Mouse (Mus musculus) kidney, postnatal 0 days (tissue): ENCODE data around the gene Rab31. TPM values are rescaled to one million over a fixed set of nuclear protein-coding genes. Genes with fewer than 3 reads are reported as not detected.
A peak's percentile ranks its signal among the peaks of the same experiment; 100 is the strongest.

Experiments used
- ATAC-seq: fragments of 200-750 bp; cut with Nextera tagmentation; replicated peaks from 2 replicates; pipeline ENCODE4 v1.8.0; 2017; ENCODE audit warnings: low read depth, moderate number of reproducible peaks, moderate TSS enrichment, moderate library complexity; ENCODE audit not compliant: low FRiP score
- DNase-seq: peaks from one replicate; pipeline ENCODE4 v3.0.0-alpha.2; 2016; ENCODE audit warnings: low spot score
- H3K27ac ChIP-seq: fragments of 300-500 bp; sonication (generic); 2 replicates; pipeline ENCODE4 v1.5.1; 2014; ENCODE audit warnings: mild to moderate bottlenecking
- H3K27me3 ChIP-seq: fragments of 300-500 bp; sonication (generic); 2 replicates; pipeline ENCODE4 v1.6.1; 2014; ENCODE audit warnings: low read length, mixed read lengths; ENCODE audit not compliant: insufficient read depth
- H3K36me3 ChIP-seq: fragments of 300-500 bp; sonication (generic); 2 replicates; pipeline ENCODE4 v1.6.1; 2014; ENCODE audit warnings: low read length, mixed read lengths; ENCODE audit not compliant: insufficient read depth
- H3K4me1 ChIP-seq: fragments of 300-500 bp; sonication (generic); replicated peaks from 2 replicates; pipeline ENCODE4 v1.6.1; 2014; ENCODE audit warnings: antibody characterized with exemption, low read length, mixed read lengths; ENCODE audit not compliant: insufficient read depth
- H3K4me2 ChIP-seq: fragments of 300-500 bp; sonication (generic); 2 replicates; pipeline ENCODE4 v1.6.1; 2014; ENCODE audit warnings: mild to moderate bottlenecking, low read length, moderate library complexity, mixed read lengths
- H3K4me3 ChIP-seq: fragments of 300-500 bp; sonication (generic); replicated peaks from 2 replicates; pipeline ENCODE4 v1.5.1; 2014; ENCODE audit warnings: low read depth, low read length
- H3K9ac ChIP-seq: fragments of 300-500 bp; sonication (generic); 2 replicates; pipeline ENCODE4 v1.6.1; 2014; ENCODE audit warnings: low read depth, low read length
- H3K9me3 ChIP-seq: fragments of 300-500 bp; sonication (generic); replicated peaks from 2 replicates; pipeline ENCODE4 v1.6.1; 2016; ENCODE audit warnings: low read length, inconsistent platforms, mixed read lengths
- CTCF ChIP-seq: IDR thresholded peaks from 2 replicates; pipeline ENCODE4 v1.5.1; 2016; ENCODE audit warnings: antibody characterized with exemption, low read depth, mild to moderate bottlenecking, moderate library complexity
- WGBS: fragments of 180-500 bp; shearing (Covaris S2); extraction: QIAGEN DNeasy Blood & Tissue Kit; methylation state at CpG from one replicate; pipeline ENCODE4 v1.1.7; 2014; 5-methylcytosine and 5-hydroxymethylcytosine counted together
- polyA plus RNA-seq: library from polyadenylated mRNA; unstranded; fragments of >200 nt; fragmentation: Nextera tagmentation; extraction: Ambion mirVana; gene quantifications from 2 replicates; pipeline ENCODE4 v1.2.1, GENCODE M21; 2015

Gene Rab31
- polyA plus RNA-seq, 1 experiment from 2014 or later = 30.0 TPM

GRCm38 (mm10) chr17:65697791-65698463 is 74.6 kb downstream of the Rab31 start:
- 0 out of 2 replicates have a peak overlapping the region, but pooled peaks have one; percentile 18 for H3K9ac ChIP-seq
- H3K4me1 ChIP-seq = peaks cover 4% of the 10 kb centered on the region; the same call in 1 of the 2 replicates
- H3K4me2 ChIP-seq = no peak overlapping the region
- WGBS = 36% methylated on average over 12 of the region's 12 CpGs
- DNase-seq = peak; percentile 79
- no peak for TF ChIP-seq CTCF
- H3K9me3 ChIP-seq = no peaks in the 10 kb centered on the region
- H3K36me3 ChIP-seq = no peaks in the 10 kb centered on the region
- peak overlapping the region; percentile 13; the same call in 1 of the 2 replicates for H3K27ac ChIP-seq
- H3K27me3 ChIP-seq = no peaks in the 10 kb centered on the region
- H3K4me3 ChIP-seq = no peak overlapping the region
- peak; percentile 64; the same call in 1 of the 2 replicates for ATAC-seq

- ATAC-seq (no peak), DNase-seq (no peak)
- Histone ChIP-seq H3K4me2 (no peak overlapping the region), H3K9me3 (no peaks in the 10 kb centered on the region), H3K27me3 (no peaks in the 10 kb centered on the region), H3K36me3 (no peaks in the 10 kb centered on the region), H3K9ac (no peak overlapping the region), H3K4me3 (no peak overlapping the region), H3K4me1 (peaks cover under 1% of the 10 kb centered on the region; the same call in 1 of the 2 replicates), H3K27ac (no peak overlapping the region)
- TF ChIP-seq CTCF = no peak
- WGBS = 89% methylated on average over 13 of the region's 13 CpGs
Measured at GRCm38 (mm10) chr17:65696939-65697338, 75.6 kb downstream of the Rab31 start.

GRCm38 (mm10) chr17:65692276-65692675 is 80.3 kb downstream of the Rab31 start:
- H3K4me2 ChIP-seq = no peak overlapping the region
- H3K36me3 ChIP-seq = no peaks in the 10 kb centered on the region
- TF ChIP-seq CTCF = no peak
- H3K27ac ChIP-seq = no peak overlapping the region
- DNase-seq (no peak), ATAC-seq (no peak)
- WGBS = 80% methylated on average over 4 of the region's 4 CpGs
- no peaks in the 10 kb centered on the region for H3K4me1 ChIP-seq
- H3K9ac ChIP-seq = no peak overlapping the region
- H3K27me3 ChIP-seq = no peaks in the 10 kb centered on the region
- no peak overlapping the region for H3K4me3 ChIP-seq
- H3K9me3 ChIP-seq = no peaks in the 10 kb centered on the region

- no peak overlapping the region for H3K27ac ChIP-seq
- 81% methylated on average over 2 of the region's 2 CpGs for WGBS
- H3K36me3 ChIP-seq = no peaks in the 10 kb centered on the region
- H3K9me3 ChIP-seq = no peaks in the 10 kb centered on the region
- DNase-seq (no peak), ATAC-seq (no peak)
- no peaks in the 10 kb centered on the region for H3K4me1 ChIP-seq
- no peaks in the 10 kb centered on the region for H3K27me3 ChIP-seq
- no peak for TF ChIP-seq CTCF
- no peak overlapping the region for H3K9ac ChIP-seq
- H3K4me2 ChIP-seq = no peak overlapping the region
- H3K4me3 ChIP-seq = no peak overlapping the region
Measured at GRCm38 (mm10) chr17:65683731-65684130, 88.8 kb downstream of the Rab31 start.

- Histone ChIP-seq H3K27ac (no peak overlapping the region), H3K9me3 (no peaks in the 10 kb centered on the region), H3K4me1 (no peaks in the 10 kb centered on the region), H3K4me2 (no peak overlapping the region), H3K4me3 (no peak overlapping the region), H3K27me3 (no peaks in the 10 kb centered on the region), H3K36me3 (no peaks in the 10 kb centered on the region), H3K9ac (no peak overlapping the region)
- ATAC-seq (no peak), DNase-seq (no peak)
- no peak for TF ChIP-seq CTCF
- WGBS = 96% methylated on average over 3 of the region's 3 CpGs
Measured at GRCm38 (mm10) chr17:65683316-65683715, 89.2 kb downstream of the Rab31 start.

- Histone ChIP-seq H3K36me3 (no peaks in the 10 kb centered on the region), H3K4me3 (no peak overlapping the region), H3K4me1 (no peaks in the 10 kb centered on the region), H3K27ac (no peak overlapping the region), H3K4me2 (no peak overlapping the region), H3K27me3 (no peaks in the 10 kb centered on the region), H3K9ac (no peak overlapping the region), H3K9me3 (no peaks in the 10 kb centered on the region)
- no peak for TF ChIP-seq CTCF
- 88% methylated on average over 5 of the region's 5 CpGs for WGBS
- no peak for DNase-seq
- no peak for ATAC-seq
Measured at GRCm38 (mm10) chr17:65682071-65682680, 90.4 kb downstream of the Rab31 start.
